Mouse (Mus musculus): Measurements from ENCODE around the gene Ptrh2.

DNA sequence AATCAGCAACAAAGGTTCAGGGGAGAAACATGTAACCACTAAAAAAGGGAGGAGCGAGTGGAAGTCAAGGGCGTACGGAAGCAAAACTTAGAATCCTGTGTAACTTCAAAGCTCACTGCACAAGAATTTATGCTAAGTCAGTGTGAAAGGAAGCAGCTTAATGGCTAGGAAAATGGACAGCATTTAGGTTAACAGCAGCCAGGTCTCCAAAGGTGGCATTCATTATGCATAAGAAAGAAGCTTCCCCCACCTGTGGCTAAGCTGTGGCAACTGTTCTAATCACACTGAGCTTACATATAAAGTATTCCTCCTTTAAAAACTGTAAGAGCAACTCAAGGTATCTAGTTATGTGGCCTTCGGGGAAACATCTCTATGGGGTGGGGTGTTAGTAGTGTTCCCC is 17.4 kb downstream of the Ptrh2 start:
- TF ChIP-seq CTCF (IDR thresholded peaks at IDR 0.05; ENCODE audit: extremely low read depth, insufficient read depth, low read length) (no peak), POLR2A (IDR thresholded peaks at IDR 0.05; ENCODE audit: extremely low read depth, insufficient read depth, low read length) (no peak)

All from cortical plate, adult 2 months (tissue).